Mouse (Mus musculus): ENCODE results near the gene Ier5. TPM values are rescaled to one million over a fixed set of nuclear protein-coding genes. Genes with fewer than 3 reads are reported as not detected.

The Ier5 gene
- polyA plus RNA-seq, 1 experiment from 2014 or later, result 4.3 TPM

DNA sequence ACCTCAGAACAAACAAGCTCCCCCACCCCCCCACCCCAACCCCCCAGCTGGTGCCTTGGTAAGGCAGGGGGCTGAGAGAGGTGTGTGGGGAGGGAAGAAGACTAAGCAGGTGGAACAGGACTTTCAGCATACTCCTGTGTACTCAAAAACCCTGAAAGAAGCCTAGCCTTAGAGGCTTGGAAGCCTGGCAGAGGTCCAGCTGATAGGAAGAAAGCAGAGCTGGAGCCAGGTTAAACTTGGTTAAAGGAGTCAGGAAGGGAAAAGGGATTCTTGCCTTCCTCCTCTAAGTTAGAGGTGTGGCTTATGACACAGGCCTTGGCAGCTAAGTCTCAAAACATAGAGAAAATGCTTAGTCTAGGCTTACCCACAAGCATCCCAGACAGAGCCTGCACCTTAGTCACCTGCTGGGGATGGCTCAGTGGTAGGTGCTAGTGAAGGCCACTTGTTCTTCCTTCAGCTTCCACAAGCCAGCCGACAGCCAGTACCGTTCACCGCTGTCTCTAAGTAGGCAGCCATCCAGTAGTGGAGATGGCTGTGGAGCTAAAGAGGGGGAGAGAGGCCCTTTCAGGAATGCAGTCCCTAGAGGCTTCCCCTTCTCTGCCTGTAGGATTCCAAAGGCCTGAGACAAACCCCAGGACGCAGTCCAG is 6.2 kb downstream of the Ier5 start:
- Histone ChIP-seq H3K4me1 (replicated peaks; ENCODE audit: control insufficient read depth, insufficient read depth, low read length) (peaks cover 68% of the 10 kb centered on the region), H3K36me3 (ENCODE audit: control insufficient read depth, insufficient read depth, low read length) (no peaks in the 10 kb centered on the region), H3K27ac (ENCODE audit: low read length) (peak overlapping the region; percentile 96), H3K4me2 (ENCODE audit: low read depth, low read length) (peak overlapping the region; percentile 28), H3K9me3 (ENCODE audit: control insufficient read depth, low read length) (no peaks in the 10 kb centered on the region), H3K4me3 (ENCODE audit: low read length) (no peak overlapping the region), H3K9ac (ENCODE audit: low read length) (0 out of 2 replicates have a peak overlapping the region, but pooled peaks have one; percentile 2), H3K27me3 (ENCODE audit: control insufficient read depth, insufficient read depth, low read depth, low read length) (no peaks in the 10 kb centered on the region)
- 10% methylated on average over 4 of the region's 4 CpGs for WGBS
- ATAC-seq (ENCODE audit: low read depth), result peak; percentile 81

DNA sequence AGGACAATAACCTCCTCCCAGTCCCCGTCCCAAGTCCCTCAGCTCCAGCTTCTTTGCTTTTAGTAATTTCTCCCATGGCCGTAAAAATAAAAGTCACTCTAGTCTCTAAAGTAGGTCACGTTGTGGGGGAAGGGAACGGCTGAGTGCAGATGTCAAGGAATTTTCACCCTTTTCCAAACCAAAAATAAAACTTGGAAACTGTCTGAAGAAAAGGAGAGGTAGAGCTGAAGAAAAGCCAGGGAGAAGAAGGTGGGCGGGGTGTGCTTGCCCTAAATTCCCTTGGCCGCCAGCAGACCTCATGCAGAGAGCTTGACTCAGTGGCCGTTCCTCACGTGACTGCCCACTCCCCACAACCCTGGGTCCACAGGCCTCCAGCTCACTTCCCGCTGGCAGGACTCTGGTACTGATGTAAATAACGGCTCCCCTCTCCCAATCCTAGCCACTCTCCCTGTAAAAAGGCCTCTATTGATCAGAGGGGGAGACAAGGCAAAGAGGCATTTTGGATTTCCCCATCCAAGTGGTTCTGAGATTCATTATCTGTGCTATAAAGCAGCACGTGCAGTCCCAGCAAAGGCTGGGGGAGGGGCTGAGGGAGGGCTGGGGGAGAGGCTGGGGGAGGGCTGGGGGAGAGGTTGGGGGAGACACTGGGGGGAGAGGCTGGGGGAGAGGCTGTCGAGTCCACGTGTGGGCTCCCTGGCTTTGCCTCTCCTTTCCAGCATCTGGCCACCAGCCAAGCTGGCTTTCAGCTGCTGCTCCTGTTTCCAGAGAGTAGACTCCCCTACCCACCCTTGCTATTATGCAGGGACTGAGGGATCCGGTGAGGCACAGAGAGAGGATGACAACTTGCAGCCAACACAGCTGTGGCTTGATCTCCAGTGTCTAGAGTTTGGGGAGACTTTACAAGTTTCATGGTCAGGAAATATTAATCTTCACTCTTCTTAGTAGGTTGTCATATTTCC is 7.3 kb downstream of the Ier5 start:
- H3K9ac ChIP-seq (ENCODE audit: low read length), result peak overlapping the region; percentile 33; the same call in 1 of the 2 replicates
- H3K4me3 ChIP-seq (ENCODE audit: low read length), result no peak overlapping the region
- no peaks in the 10 kb centered on the region for H3K36me3 ChIP-seq (ENCODE audit: control insufficient read depth, insufficient read depth, low read length)
- ATAC-seq (ENCODE audit: low read depth), result peak; percentile 44
- H3K27me3 ChIP-seq (ENCODE audit: control insufficient read depth, insufficient read depth, low read depth, low read length), result no peaks in the 10 kb centered on the region
- H3K4me2 ChIP-seq (ENCODE audit: low read depth, low read length), result peak overlapping the region; percentile 28
- H3K4me1 ChIP-seq (replicated peaks; ENCODE audit: control insufficient read depth, insufficient read depth, low read length), result peaks cover 73% of the 10 kb centered on the region
- H3K9me3 ChIP-seq (ENCODE audit: control insufficient read depth, low read length), result no peaks in the 10 kb centered on the region
- WGBS, result 17% methylated on average over 13 of the region's 14 CpGs
- peak overlapping the region; percentile 96 for H3K27ac ChIP-seq (ENCODE audit: low read length)

GRCm38 (mm10) chr1:155091374-155091841 is 8.0 kb downstream of the Ier5 start:
- H3K4me3 ChIP-seq (ENCODE audit: low read length), result no peak overlapping the region
- WGBS, result 58% methylated on average over 7 of the region's 7 CpGs
- 0 out of 2 replicates have a peak overlapping the region, but pooled peaks have one; percentile 15 for H3K4me2 ChIP-seq (ENCODE audit: low read depth, low read length)
- H3K9ac ChIP-seq (ENCODE audit: low read length), result no peak overlapping the region
- H3K4me1 ChIP-seq (replicated peaks; ENCODE audit: control insufficient read depth, insufficient read depth, low read length), result peaks cover 73% of the 10 kb centered on the region
- no peaks in the 10 kb centered on the region for H3K9me3 ChIP-seq (ENCODE audit: control insufficient read depth, low read length)
- peak overlapping the region; percentile 96 for H3K27ac ChIP-seq (ENCODE audit: low read length)
- no peak for ATAC-seq (ENCODE audit: low read depth)
- H3K36me3 ChIP-seq (ENCODE audit: control insufficient read depth, insufficient read depth, low read length), result no peaks in the 10 kb centered on the region
- H3K27me3 ChIP-seq (ENCODE audit: control insufficient read depth, insufficient read depth, low read depth, low read length), result no peaks in the 10 kb centered on the region

DNA sequence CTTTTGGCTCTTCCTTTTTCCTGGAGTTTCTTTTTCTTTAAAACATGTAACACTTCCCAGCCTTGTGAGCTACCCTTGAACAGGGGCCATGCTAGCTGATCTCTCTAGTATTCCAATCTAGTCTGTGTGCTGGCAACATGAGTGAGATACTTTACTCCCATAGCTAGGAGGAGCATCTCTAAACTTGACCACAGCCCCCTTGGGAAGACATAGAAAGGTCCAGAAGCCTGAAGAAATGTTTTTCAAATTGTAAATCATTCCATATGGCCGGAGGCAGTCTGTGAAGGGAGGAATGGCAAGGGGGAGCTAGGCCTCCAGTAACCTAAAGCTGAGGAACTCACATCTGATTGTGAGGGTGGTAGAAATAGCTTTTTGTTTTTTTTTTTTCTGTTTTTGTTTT is 8.7 kb downstream of the Ier5 start:
- Histone ChIP-seq H3K36me3 (ENCODE audit: control insufficient read depth, insufficient read depth, low read length) (no peaks in the 10 kb centered on the region), H3K4me1 (replicated peaks; ENCODE audit: control insufficient read depth, insufficient read depth, low read length) (peaks cover 75% of the 10 kb centered on the region), H3K4me2 (ENCODE audit: low read depth, low read length) (no peak overlapping the region), H3K4me3 (ENCODE audit: low read length) (no peak overlapping the region), H3K9me3 (ENCODE audit: control insufficient read depth, low read length) (no peaks in the 10 kb centered on the region), H3K27me3 (ENCODE audit: control insufficient read depth, insufficient read depth, low read depth, low read length) (no peaks in the 10 kb centered on the region), H3K27ac (ENCODE audit: low read length) (no peak overlapping the region), H3K9ac (ENCODE audit: low read length) (no peak overlapping the region)
- WGBS, result 50% methylated on average over 1 of the region's 1 CpGs
- ATAC-seq (ENCODE audit: low read depth), result no peak

DNA sequence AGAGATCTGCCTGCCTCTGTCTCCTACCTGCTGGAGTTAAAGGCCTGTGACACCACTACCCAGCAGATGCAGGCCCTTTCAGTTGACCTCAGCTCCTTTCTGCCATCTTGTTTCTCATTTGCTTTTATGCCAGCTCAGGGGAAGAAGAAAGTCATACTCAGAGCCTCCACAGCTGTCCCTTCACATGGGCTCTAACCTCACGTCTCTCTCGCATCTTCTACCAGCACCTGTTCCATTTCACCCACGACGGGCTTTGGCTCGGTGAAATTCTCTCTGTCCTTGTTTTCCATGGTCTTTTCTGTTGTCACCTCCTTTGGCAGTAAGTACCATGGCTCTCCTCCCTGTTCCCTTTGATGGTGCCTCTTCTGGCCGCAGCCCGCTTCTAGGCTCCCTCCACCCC is 9.1 kb downstream of the Ier5 start:
- H3K4me2 ChIP-seq (ENCODE audit: low read depth, low read length), result no peak overlapping the region
- H3K9ac ChIP-seq (ENCODE audit: low read length), result no peak overlapping the region
- H3K4me1 ChIP-seq (replicated peaks; ENCODE audit: control insufficient read depth, insufficient read depth, low read length), result peaks cover 74% of the 10 kb centered on the region
- no peaks in the 10 kb centered on the region for H3K36me3 ChIP-seq (ENCODE audit: control insufficient read depth, insufficient read depth, low read length)
- no peaks in the 10 kb centered on the region for H3K9me3 ChIP-seq (ENCODE audit: control insufficient read depth, low read length)
- no peak overlapping the region for H3K27ac ChIP-seq (ENCODE audit: low read length)
- no peak overlapping the region for H3K4me3 ChIP-seq (ENCODE audit: low read length)
- ATAC-seq (ENCODE audit: low read depth), result no peak
- 88% methylated on average over 7 of the region's 7 CpGs for WGBS
- H3K27me3 ChIP-seq (ENCODE audit: control insufficient read depth, insufficient read depth, low read depth, low read length), result no peaks in the 10 kb centered on the region

DNA sequence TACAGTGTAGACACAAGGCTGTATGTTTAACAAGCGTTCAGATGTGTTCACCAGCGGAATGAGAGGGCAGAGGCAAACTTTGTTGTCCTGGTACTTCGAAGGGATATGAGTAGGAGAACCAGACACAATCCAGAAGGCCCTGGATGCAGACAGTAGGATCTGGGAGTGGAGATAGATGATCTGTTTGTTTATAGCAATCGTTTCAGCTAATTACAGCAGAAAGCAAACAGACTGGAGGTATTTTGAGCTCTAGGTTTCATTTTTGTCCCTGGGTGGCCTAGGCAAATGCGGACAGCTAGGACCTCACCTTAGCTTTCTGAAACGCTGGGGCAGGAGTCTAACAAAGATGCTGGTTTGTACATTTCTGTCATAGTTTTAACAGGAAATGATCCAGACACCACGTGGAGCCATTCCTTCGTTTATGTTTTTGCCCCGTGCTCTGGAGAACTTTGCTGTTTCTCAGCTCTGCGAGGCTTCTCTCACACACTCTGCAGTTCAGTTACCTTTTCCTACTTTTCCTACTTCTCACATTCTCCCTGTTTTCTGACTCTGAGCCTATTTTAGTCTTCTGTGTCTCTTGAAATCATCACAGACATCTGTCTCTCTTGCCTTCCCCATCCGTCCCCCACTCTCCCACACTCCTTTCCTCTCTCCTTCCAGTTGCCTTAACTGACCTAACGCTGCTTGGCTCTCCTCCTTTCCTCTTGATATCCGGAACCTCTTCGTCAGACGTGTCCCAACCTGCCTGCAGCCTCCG is 10.4 kb downstream of the Ier5 start:
- Histone ChIP-seq H3K27ac (ENCODE audit: low read length) (peak overlapping the region; percentile 65), H3K4me3 (ENCODE audit: low read length) (no peak overlapping the region), H3K4me2 (ENCODE audit: low read depth, low read length) (no peak overlapping the region), H3K36me3 (ENCODE audit: control insufficient read depth, insufficient read depth, low read length) (no peaks in the 10 kb centered on the region), H3K9ac (ENCODE audit: low read length) (peak overlapping the region; percentile 14; the same call in 1 of the 2 replicates), H3K4me1 (replicated peaks; ENCODE audit: control insufficient read depth, insufficient read depth, low read length) (peaks cover 77% of the 10 kb centered on the region), H3K27me3 (ENCODE audit: control insufficient read depth, insufficient read depth, low read depth, low read length) (no peaks in the 10 kb centered on the region), H3K9me3 (ENCODE audit: control insufficient read depth, low read length) (no peaks in the 10 kb centered on the region)
- 22% methylated on average over 16 of the region's 16 CpGs for WGBS
- no peak for ATAC-seq (ENCODE audit: low read depth)

- H3K4me1 ChIP-seq (replicated peaks; ENCODE audit: control insufficient read depth, insufficient read depth, low read length), result peaks cover 69% of the 10 kb centered on the region
Observed at GRCm38 (mm10) chr1:155088046-155088445, 11.4 kb downstream of the Ier5 start.

DNA sequence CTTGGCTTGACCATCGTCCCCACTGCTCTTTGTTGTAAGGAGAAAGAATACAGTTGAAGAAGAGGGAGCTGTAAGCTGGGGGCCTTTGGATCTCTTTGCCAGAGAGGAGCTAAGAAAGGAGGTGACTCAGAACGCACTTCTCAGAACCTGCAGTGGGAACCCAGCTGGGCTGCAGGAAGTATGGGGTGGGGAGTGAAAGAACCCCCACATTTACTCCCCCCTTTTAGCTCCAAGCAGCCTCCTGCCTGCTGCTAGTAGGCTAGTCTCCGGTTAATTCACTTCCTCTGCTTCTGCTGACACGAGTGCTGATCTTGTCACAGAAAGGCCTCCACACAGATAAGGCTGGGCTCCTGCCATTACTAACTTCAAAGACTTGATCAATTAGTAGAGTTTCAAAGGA is 12.5 kb downstream of the Ier5 start:
- Histone ChIP-seq H3K27ac (ENCODE audit: low read length) (peak overlapping the region; percentile 45), H3K4me2 (ENCODE audit: low read depth, low read length) (no peak overlapping the region), H3K36me3 (ENCODE audit: control insufficient read depth, insufficient read depth, low read length) (no peaks in the 10 kb centered on the region), H3K9me3 (ENCODE audit: control insufficient read depth, low read length) (no peaks in the 10 kb centered on the region), H3K4me1 (replicated peaks; ENCODE audit: control insufficient read depth, insufficient read depth, low read length) (peaks cover 67% of the 10 kb centered on the region), H3K4me3 (ENCODE audit: low read length) (no peak overlapping the region), H3K9ac (ENCODE audit: low read length) (0 out of 2 replicates have a peak overlapping the region, but pooled peaks have one; percentile 10), H3K27me3 (ENCODE audit: control insufficient read depth, insufficient read depth, low read depth, low read length) (no peaks in the 10 kb centered on the region)
- 15% methylated on average over 4 of the region's 4 CpGs for WGBS
- ATAC-seq (ENCODE audit: low read depth), result no peak

More at GRCm38 (mm10) chr1:155088046-155088445, 11.4 kb downstream of the Ier5 start:
- H3K27ac ChIP-seq (ENCODE audit: low read length), result no peak overlapping the region
- no peak for ATAC-seq (ENCODE audit: low read depth)
- H3K27me3 ChIP-seq (ENCODE audit: control insufficient read depth, insufficient read depth, low read depth, low read length), result no peaks in the 10 kb centered on the region
- H3K9ac ChIP-seq (ENCODE audit: low read length), result no peak overlapping the region
- 85% methylated on average over 4 of the region's 4 CpGs for WGBS
- H3K4me2 ChIP-seq (ENCODE audit: low read depth, low read length), result no peak overlapping the region
- no peaks in the 10 kb centered on the region for H3K36me3 ChIP-seq (ENCODE audit: control insufficient read depth, insufficient read depth, low read length)
- H3K9me3 ChIP-seq (ENCODE audit: control insufficient read depth, low read length), result no peaks in the 10 kb centered on the region
- H3K4me3 ChIP-seq (ENCODE audit: low read length), result no peak overlapping the region
